Mouse (Mus musculus): Measurements from ENCODE around the gene Atp8b5. TPM values are rescaled to one million over a fixed set of nuclear protein-coding genes. Genes with fewer than 3 reads are reported as not detected.

The Atp8b5 gene
- total and polyA plus RNA-seq, 2 experiments from 2014 or later = 0.52 to 1.8 TPM

GRCm38 (mm10) chr4:43418450-43418849 lies 151.5 kb downstream of the Atp8b5 start:
- Histone ChIP-seq H3K27ac (ENCODE audit: low read depth, low read length) (no peak overlapping the region), H3K9ac (no peak overlapping the region), H3K4me3 (ENCODE audit: low read depth, low read length) (no peak overlapping the region), H3K9me3 (ENCODE audit: low read length) (no peaks in the 10 kb centered on the region), H3K27me3 (ENCODE audit: insufficient read depth, low read length) (no peaks in the 10 kb centered on the region), H3K4me1 (ENCODE audit: insufficient read depth) (no peaks in the 10 kb centered on the region), H3K4me2 (ENCODE audit: low read depth) (no peak overlapping the region), H3K36me3 (ENCODE audit: insufficient read depth) (peaks cover 62% of the 10 kb centered on the region)
- ATAC-seq (no peak), DNase-seq (no peak)
- no peak for TF ChIP-seq CTCF (IDR thresholded peaks at IDR 0.05; ENCODE audit: low read depth)
- 67% methylated on average over 4 of the region's 4 CpGs for WGBS

- Histone ChIP-seq H3K9ac (no peak overlapping the region), H3K36me3 (ENCODE audit: insufficient read depth) (peaks cover 69% of the 10 kb centered on the region), H3K4me1 (ENCODE audit: insufficient read depth) (no peaks in the 10 kb centered on the region), H3K9me3 (ENCODE audit: low read length) (no peaks in the 10 kb centered on the region), H3K27ac (ENCODE audit: low read depth, low read length) (no peak overlapping the region), H3K4me2 (ENCODE audit: low read depth) (no peak overlapping the region), H3K27me3 (ENCODE audit: insufficient read depth, low read length) (no peaks in the 10 kb centered on the region), H3K4me3 (ENCODE audit: low read depth, low read length) (no peak overlapping the region)
- DNase-seq (no peak), ATAC-seq (no peak)
- no peak for TF ChIP-seq CTCF (IDR thresholded peaks at IDR 0.05; ENCODE audit: low read depth)
- WGBS = 68% methylated on average over 15 of the region's 15 CpGs
Measured at GRCm38 (mm10) chr4:43418973-43419656, 152.2 kb downstream of the Atp8b5 start.

GRCm38 (mm10) chr4:43419801-43420281 lies 152.9 kb downstream of the Atp8b5 start:
- H3K9me3 ChIP-seq (ENCODE audit: low read length) = no peaks in the 10 kb centered on the region
- no peaks in the 10 kb centered on the region for H3K4me1 ChIP-seq (ENCODE audit: insufficient read depth)
- H3K36me3 ChIP-seq (ENCODE audit: insufficient read depth) = peaks cover 70% of the 10 kb centered on the region
- no peak overlapping the region for H3K4me2 ChIP-seq (ENCODE audit: low read depth)
- ATAC-seq = no peak
- WGBS = 76% methylated on average over 9 of the region's 9 CpGs
- H3K27ac ChIP-seq (ENCODE audit: low read depth, low read length) = no peak overlapping the region
- H3K27me3 ChIP-seq (ENCODE audit: insufficient read depth, low read length) = no peaks in the 10 kb centered on the region
- no peak overlapping the region for H3K4me3 ChIP-seq (ENCODE audit: low read depth, low read length)
- no peak for DNase-seq
- H3K9ac ChIP-seq = no peak overlapping the region
- no peak for TF ChIP-seq CTCF (IDR thresholded peaks at IDR 0.05; ENCODE audit: low read depth)

- Histone ChIP-seq H3K36me3 (ENCODE audit: insufficient read depth) (peaks cover 70% of the 10 kb centered on the region), H3K4me3 (ENCODE audit: low read depth, low read length) (no peak overlapping the region), H3K27ac (ENCODE audit: low read depth, low read length) (no peak overlapping the region), H3K4me1 (ENCODE audit: insufficient read depth) (no peaks in the 10 kb centered on the region), H3K27me3 (ENCODE audit: insufficient read depth, low read length) (no peaks in the 10 kb centered on the region), H3K9ac (no peak overlapping the region), H3K4me2 (ENCODE audit: low read depth) (no peak overlapping the region), H3K9me3 (ENCODE audit: low read length) (no peaks in the 10 kb centered on the region)
- WGBS = 4% methylated on average over 6 of the region's 6 CpGs
- peak; percentile 95 for TF ChIP-seq CTCF (IDR thresholded peaks at IDR 0.05; ENCODE audit: low read depth)
- DNase-seq (peak; percentile 90), ATAC-seq (peak; percentile 47; the same call in 1 of the 2 replicates)
Measured at GRCm38 (mm10) chr4:43420305-43420704, 153.3 kb downstream of the Atp8b5 start.

- no peak overlapping the region for H3K4me3 ChIP-seq (ENCODE audit: low read depth, low read length)
- no peaks in the 10 kb centered on the region for H3K4me1 ChIP-seq (ENCODE audit: insufficient read depth)
- ATAC-seq = no peak
- no peak for DNase-seq
- no peak overlapping the region for H3K27ac ChIP-seq (ENCODE audit: low read depth, low read length)
- H3K9ac ChIP-seq = no peak overlapping the region
- H3K4me2 ChIP-seq (ENCODE audit: low read depth) = no peak overlapping the region
- TF ChIP-seq CTCF (IDR thresholded peaks at IDR 0.05; ENCODE audit: low read depth) = no peak
- 83% methylated on average over 28 of the region's 28 CpGs for WGBS
- peaks cover 70% of the 10 kb centered on the region for H3K36me3 ChIP-seq (ENCODE audit: insufficient read depth)
- H3K9me3 ChIP-seq (ENCODE audit: low read length) = no peaks in the 10 kb centered on the region
- no peaks in the 10 kb centered on the region for H3K27me3 ChIP-seq (ENCODE audit: insufficient read depth, low read length)
Measured at GRCm38 (mm10) chr4:43421632-43422240, 154.8 kb downstream of the Atp8b5 start.

Other genes starting within 250 kb of the Atp8b5 start
- gene Pigo, start 241.3 kb upstream of the Atp8b5 start, total RNA-seq (2014; rRNA removed) = 15.6 and 20.3 TPM in 2 replicates
- 16.5 and 21.9 TPM in 2 replicates for gene Pigo, start 241.3 kb upstream of the Atp8b5 start, polyA plus RNA-seq (2015; fragmentation: Nextera tagmentation; extraction: Ambion mirVana)
- 94.4 and 120 TPM in 2 replicates for gene Stoml2, start 235.4 kb upstream of the Atp8b5 start, total RNA-seq (2014; rRNA removed)
- gene Stoml2, start 235.4 kb upstream of the Atp8b5 start, polyA plus RNA-seq (2015; fragmentation: Nextera tagmentation; extraction: Ambion mirVana) = 233 and 240 TPM in 2 replicates
- gene Fam214b, start 220.9 kb upstream of the Atp8b5 start, total RNA-seq (2014; rRNA removed) = 35.7 and 42.3 TPM in 2 replicates
- 23.4 and 30.9 TPM in 2 replicates for gene Fam214b, start 220.9 kb upstream of the Atp8b5 start, polyA plus RNA-seq (2015; fragmentation: Nextera tagmentation; extraction: Ambion mirVana)
- gene Unc13b, start 208.2 kb upstream of the Atp8b5 start, total RNA-seq (2014; rRNA removed) = 52.9 and 54.7 TPM in 2 replicates
- 3.3 and 6.2 TPM in 2 replicates for gene Unc13b, start 208.2 kb upstream of the Atp8b5 start, polyA plus RNA-seq (2015; fragmentation: Nextera tagmentation; extraction: Ambion mirVana)
- 116 and 148 TPM in 2 replicates for gene Rusc2, start 114.8 kb downstream of the Atp8b5 start, total RNA-seq (2014; rRNA removed)
- 73.2 and 75.8 TPM in 2 replicates for gene Rusc2, start 114.8 kb downstream of the Atp8b5 start, polyA plus RNA-seq (2015; fragmentation: Nextera tagmentation; extraction: Ambion mirVana)
- gene Fam166b, start 162.0 kb downstream of the Atp8b5 start, total RNA-seq (2014; rRNA removed) = 0.15 and 1.3 TPM in 2 replicates
- gene Fam166b, start 162.0 kb downstream of the Atp8b5 start, polyA plus RNA-seq (2015; fragmentation: Nextera tagmentation; extraction: Ambion mirVana) = 0.58 and 0.96 TPM in 2 replicates
- gene Tesk1, start 174.8 kb downstream of the Atp8b5 start, total RNA-seq (2014; rRNA removed) = 101 and 124 TPM in 2 replicates
- gene Tesk1, start 174.8 kb downstream of the Atp8b5 start, polyA plus RNA-seq (2015; fragmentation: Nextera tagmentation; extraction: Ambion mirVana) = 14.8 and 15.4 TPM in 2 replicates
- 0.19 TPM in 1 of 2 replicates, not detected in the other for gene Cd72, start 187.5 kb downstream of the Atp8b5 start, total RNA-seq (2014; rRNA removed)
- gene Cd72, start 187.5 kb downstream of the Atp8b5 start, polyA plus RNA-seq (2015; fragmentation: Nextera tagmentation; extraction: Ambion mirVana) = 3.2 and 4.6 TPM in 2 replicates
- gene Sit1, start 216.6 kb downstream of the Atp8b5 start, total RNA-seq (2014; rRNA removed) = not detected in 2 replicates
- gene Sit1, start 216.6 kb downstream of the Atp8b5 start, polyA plus RNA-seq (2015; fragmentation: Nextera tagmentation; extraction: Ambion mirVana) = not detected in 2 replicates
- 57.3 and 86.2 TPM in 2 replicates for gene Ccdc107, start 225.7 kb downstream of the Atp8b5 start, total RNA-seq (2014; rRNA removed)
- 92.2 and 103 TPM in 2 replicates for gene Ccdc107, start 225.7 kb downstream of the Atp8b5 start, polyA plus RNA-seq (2015; fragmentation: Nextera tagmentation; extraction: Ambion mirVana)
- 2.9 and 4.5 TPM in 2 replicates for gene Arhgef39, start 232.5 kb downstream of the Atp8b5 start, total RNA-seq (2014; rRNA removed)
- 3.6 and 3.9 TPM in 2 replicates for gene Arhgef39, start 232.5 kb downstream of the Atp8b5 start, polyA plus RNA-seq (2015; fragmentation: Nextera tagmentation; extraction: Ambion mirVana)
- gene Car9, start 239.8 kb downstream of the Atp8b5 start, total RNA-seq (2014; rRNA removed) = 0.14 and 0.31 TPM in 2 replicates
- 0.65 and 0.70 TPM in 2 replicates for gene Car9, start 239.8 kb downstream of the Atp8b5 start, polyA plus RNA-seq (2015; fragmentation: Nextera tagmentation; extraction: Ambion mirVana)